Mouse (Mus musculus): Measurements from ENCODE around the gene Fibin.

GRCm38 (mm10) chr2:110392714-110393336 is 29.8 kb upstream of the Fibin start:
- TF ChIP-seq CTCF (IDR thresholded peaks at IDR 0.05; ENCODE audit: borderline replicate concordance, insufficient read depth, low read length) (no peak), POLR2A (IDR thresholded peaks at IDR 0.05; ENCODE audit: low read depth, low read length) (no peak)
